Mouse (Mus musculus) right cerebral cortex, adult 18-20 months (tissue): Measurements from ENCODE around the gene Sult4a1.
A peak's percentile ranks its signal among the peaks of the same experiment; 100 is the strongest.
"Not testable (repeated sequence)": the region's sequence is repeated elsewhere in the genome, so short reads cannot be mapped to it uniquely, and the experiment has no call there.

ENCODE experiments used
- DNase-seq: peaks from one replicate; pipeline ENCODE4 v3.0.0; 2022; ENCODE audit warnings: mixed read lengths

Sult4a1 gene

GRCm38 (mm10) chr15:84105105-84105923 is at the start of gene Sult4a1:
Sult4a1 (minus strand) TSS chr15:84105754.
- peak; percentile 73 for DNase-seq

- no peak for DNase-seq
Observed at GRCm38 (mm10) chr15:84140929-84141328, 35.4 kb upstream of the Sult4a1 start.

- DNase-seq, result no peak
Observed at GRCm38 (mm10) chr15:84140109-84140508, 34.6 kb upstream of the Sult4a1 start.

GRCm38 (mm10) chr15:84139592-84140005 is 34.0 kb upstream of the Sult4a1 start:
- no peak for DNase-seq

GRCm38 (mm10) chr15:84136473-84137415 is 31.2 kb upstream of the Sult4a1 start:
- DNase-seq, result no peak

GRCm38 (mm10) chr15:84135472-84135871 is 29.9 kb upstream of the Sult4a1 start:
- no peak for DNase-seq

- no peak for DNase-seq
Observed at GRCm38 (mm10) chr15:84133440-84133839, 27.9 kb upstream of the Sult4a1 start.

- DNase-seq, result no peak
Observed at GRCm38 (mm10) chr15:84131971-84132370, 26.4 kb upstream of the Sult4a1 start.

GRCm38 (mm10) chr15:84131096-84131786 is 25.7 kb upstream of the Sult4a1 start:
- peak; percentile 6 for DNase-seq

GRCm38 (mm10) chr15:84126871-84127270 is 21.3 kb upstream of the Sult4a1 start:
- no peak for DNase-seq

GRCm38 (mm10) chr15:84126447-84126846 is 20.9 kb upstream of the Sult4a1 start:
- DNase-seq, result no peak

- no peak for DNase-seq
Observed at GRCm38 (mm10) chr15:84124086-84124485, 18.5 kb upstream of the Sult4a1 start.

- DNase-seq, result no peak
Observed at GRCm38 (mm10) chr15:84123075-84123474, 17.5 kb upstream of the Sult4a1 start, which contains the start of gene Pnpla5. Pnpla5 (minus strand) TSS chr15:84123175.

GRCm38 (mm10) chr15:84121036-84121435 is 15.5 kb upstream of the Sult4a1 start:
- DNase-seq, result no peak

- peak; percentile 20 for DNase-seq
Observed at GRCm38 (mm10) chr15:84120612-84121011, 15.1 kb upstream of the Sult4a1 start.

GRCm38 (mm10) chr15:84116466-84116865 is 10.9 kb upstream of the Sult4a1 start:
- no peak for DNase-seq

GRCm38 (mm10) chr15:84115727-84116126 is 10.2 kb upstream of the Sult4a1 start:
- no peak for DNase-seq

- no peak for DNase-seq
Observed at GRCm38 (mm10) chr15:84113873-84114272, 8.3 kb upstream of the Sult4a1 start.

- no peak for DNase-seq
Observed at GRCm38 (mm10) chr15:84108899-84109298, 3.3 kb upstream of the Sult4a1 start.

GRCm38 (mm10) chr15:84105924-84106500 is 458 bp upstream of the Sult4a1 start:
- DNase-seq, result no peak

- no peak for DNase-seq
Observed at GRCm38 (mm10) chr15:84104626-84105025, 928 bp downstream of the Sult4a1 start.

GRCm38 (mm10) chr15:84097536-84097935 is 8.0 kb downstream of the Sult4a1 start:
- DNase-seq, result not testable (repeated sequence)
